Mouse (Mus musculus) liver, embryonic 14.5 days (tissue): ENCODE measurements around the gene Megf11.

ENCODE experiments used
- CTCF ChIP-seq: IDR thresholded peaks from 2 replicates; pipeline ENCODE4 v1.5.1; 2016; ENCODE audit warnings: antibody characterized with exemption, low read depth, control low read depth
- EP300 ChIP-seq: IDR thresholded peaks from 2 replicates; pipeline ENCODE4 v1.6.1; 2016; ENCODE audit warnings: antibody characterized with exemption, low read depth

GRCm38 (mm10) chr9:64749314-64749713, 363.9 kb downstream of the Megf11 start:
- TF ChIP-seq CTCF (no peak), EP300 (no peak)
